Mouse (Mus musculus) lung, postnatal 25 days (tissue): ENCODE measurements around the gene Gpr150.

Experiments used
- DNase-seq: peaks from one replicate; pipeline ENCODE4 v3.0.0; 2022; ENCODE audit warnings: low spot score

Gpr150 gene

DNA sequence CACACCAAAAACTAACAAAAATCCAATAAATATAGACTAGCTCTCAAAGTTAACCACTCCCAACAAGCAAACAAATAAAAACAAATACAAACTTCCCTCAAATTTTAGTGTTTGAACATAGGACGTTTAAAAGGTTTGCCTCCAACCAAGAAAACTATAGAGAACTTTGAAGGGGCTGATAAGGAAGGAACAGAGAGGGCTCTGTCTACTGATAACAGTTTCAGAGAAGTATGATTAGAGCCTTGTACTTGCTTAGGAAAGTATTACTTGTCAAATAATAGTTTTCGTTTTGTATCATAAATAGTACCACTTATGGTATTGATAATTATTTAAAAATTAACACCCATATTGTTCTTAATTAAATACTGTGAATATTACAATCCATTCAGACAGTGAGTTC is 42.3 kb downstream of the Gpr150 start:
- no peak for DNase-seq
